Mouse (Mus musculus): ENCODE results near the gene Mindy4. TPM values are rescaled to one million over a fixed set of nuclear protein-coding genes. Genes with fewer than 3 reads are reported as not detected.

Mindy4 gene
- total and polyA plus RNA-seq, 2 experiments from 2014 or later: 11.9 to 12.5 TPM

DNA sequence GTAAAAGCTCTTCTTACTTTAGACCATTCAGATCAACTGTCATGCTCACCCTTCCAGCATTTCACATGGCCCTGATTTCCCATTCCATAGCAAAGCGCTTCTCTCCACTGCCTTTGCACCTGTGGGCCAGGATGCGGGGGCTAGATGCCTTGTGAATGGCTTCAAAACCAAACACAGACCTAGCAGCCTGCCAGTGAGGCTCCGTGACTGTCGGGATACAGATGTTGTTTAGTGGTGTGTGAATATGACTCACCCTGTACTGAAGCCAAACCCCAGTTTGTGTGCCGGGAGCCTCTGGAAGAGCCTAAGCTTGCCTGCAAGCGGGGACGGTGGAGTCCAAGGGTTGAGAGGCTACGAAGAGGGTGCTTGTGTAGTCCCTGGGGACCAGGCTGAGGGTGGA lies 111.4 kb downstream of the Mindy4 start:
- H3K4me1 ChIP-seq (ENCODE audit: insufficient read depth): no peaks in the 10 kb centered on the region
- no peaks in the 10 kb centered on the region for H3K9me3 ChIP-seq (ENCODE audit: low read length)
- no peak for DNase-seq
- H3K36me3 ChIP-seq (ENCODE audit: insufficient read depth): peaks cover 9% of the 10 kb centered on the region; the same call in 1 of the 2 replicates
- WGBS: 82% methylated on average over 8 of the region's 8 CpGs
- no peak for TF ChIP-seq CTCF (IDR thresholded peaks at IDR 0.05; ENCODE audit: low read depth)
- no peak overlapping the region for H3K4me2 ChIP-seq (ENCODE audit: low read depth)
- H3K27ac ChIP-seq (ENCODE audit: low read depth, low read length): no peak overlapping the region
- H3K27me3 ChIP-seq (ENCODE audit: insufficient read depth, low read length): no peaks in the 10 kb centered on the region
- no peak for ATAC-seq
- H3K9ac ChIP-seq: no peak overlapping the region
- no peak overlapping the region for H3K4me3 ChIP-seq (ENCODE audit: low read depth, low read length)

DNA sequence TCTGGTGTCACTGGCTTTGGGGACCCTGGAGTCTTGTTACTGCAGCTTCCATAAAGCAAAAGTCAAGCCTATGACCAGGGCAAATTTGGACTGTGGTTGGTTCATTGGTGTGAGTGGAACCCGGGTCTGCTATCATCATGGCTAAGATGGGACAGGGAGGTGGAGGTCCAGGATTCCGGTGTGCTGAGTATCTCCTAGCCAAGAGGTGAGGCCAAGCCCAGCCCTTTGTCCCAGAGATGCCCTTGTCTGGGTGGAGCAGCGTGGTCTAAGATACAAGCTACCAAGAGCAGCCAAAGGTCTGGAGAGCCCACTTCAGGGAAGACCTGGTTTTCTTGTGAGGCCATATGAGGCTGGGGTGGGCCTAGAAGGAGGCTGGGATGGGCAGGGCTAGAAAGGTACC lies 115.4 kb downstream of the Mindy4 start:
- H3K27ac ChIP-seq (ENCODE audit: low read depth, low read length): no peak overlapping the region

DNA sequence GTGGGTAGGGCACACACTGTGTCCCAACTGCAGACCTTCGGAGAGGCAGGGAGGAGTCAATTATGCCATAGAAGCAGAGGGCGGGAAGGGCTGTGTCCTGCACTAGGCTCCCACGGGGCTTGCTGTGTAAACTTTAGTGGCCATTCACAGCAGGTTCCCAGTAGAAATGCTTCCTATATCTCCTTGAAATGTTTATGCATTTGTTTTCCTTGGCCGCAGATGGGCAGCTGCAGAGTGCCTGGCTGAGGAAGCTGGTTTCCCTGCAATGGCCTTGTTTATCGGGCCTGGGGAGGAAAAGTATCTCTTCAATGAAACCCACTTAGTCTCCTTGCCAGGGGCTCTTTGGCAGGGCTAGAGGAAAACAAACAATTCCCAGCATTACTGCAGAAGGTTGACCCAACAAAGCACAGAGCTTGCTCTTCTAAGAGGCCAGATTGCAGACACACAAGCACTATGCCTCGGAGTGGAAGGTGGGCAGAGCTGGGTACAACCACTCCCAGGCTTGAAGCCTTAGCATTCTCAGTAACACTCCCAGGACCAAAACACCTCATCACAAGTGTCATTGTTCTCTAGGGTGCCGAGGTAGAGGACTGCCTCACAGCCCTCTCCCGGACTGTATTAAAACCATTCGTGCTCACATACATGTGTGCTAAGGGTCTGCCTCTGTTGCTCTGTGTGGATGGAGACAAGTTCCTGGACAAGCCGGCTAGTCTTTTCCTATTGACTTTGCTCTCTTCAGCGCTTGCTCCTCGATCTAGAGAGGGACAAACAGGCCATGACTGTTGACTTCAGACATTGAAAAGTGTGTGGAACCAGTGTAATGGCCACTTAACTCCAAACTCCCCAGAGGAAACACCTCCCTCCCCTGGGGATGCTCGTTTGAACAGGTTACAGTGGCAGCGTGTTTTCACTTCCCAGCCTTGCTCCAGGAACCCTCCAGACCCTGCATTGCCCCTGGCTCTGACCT lies 116.7 kb downstream of the Mindy4 start:
- no peaks in the 10 kb centered on the region for H3K27me3 ChIP-seq (ENCODE audit: insufficient read depth, low read length)
- H3K4me2 ChIP-seq (ENCODE audit: low read depth): no peak overlapping the region
- ATAC-seq (peak; percentile 17; the same call in 1 of the 2 replicates), DNase-seq (peak; percentile 22)
- no peak for TF ChIP-seq CTCF (IDR thresholded peaks at IDR 0.05; ENCODE audit: low read depth)
- no peaks in the 10 kb centered on the region for H3K9me3 ChIP-seq (ENCODE audit: low read length)
- no peak overlapping the region for H3K27ac ChIP-seq (ENCODE audit: low read depth, low read length)
- H3K4me1 ChIP-seq (ENCODE audit: insufficient read depth): no peaks in the 10 kb centered on the region
- 69% methylated on average over 14 of the region's 14 CpGs for WGBS
- no peak overlapping the region for H3K4me3 ChIP-seq (ENCODE audit: low read depth, low read length)
- H3K9ac ChIP-seq: no peak overlapping the region
- 0 out of 2 replicates have a peak, but pooled peaks cover 4% of the 10 kb centered on the region for H3K36me3 ChIP-seq (ENCODE audit: insufficient read depth)

More for the DNA sequence above, 115.4 kb downstream of the Mindy4 start:
- Histone ChIP-seq H3K4me3 (ENCODE audit: low read depth, low read length) (no peak overlapping the region), H3K9ac (no peak overlapping the region), H3K36me3 (ENCODE audit: insufficient read depth) (0 out of 2 replicates have a peak, but pooled peaks cover 4% of the 10 kb centered on the region), H3K27me3 (ENCODE audit: insufficient read depth, low read length) (no peaks in the 10 kb centered on the region), H3K9me3 (ENCODE audit: low read length) (no peaks in the 10 kb centered on the region), H3K4me1 (ENCODE audit: insufficient read depth) (no peaks in the 10 kb centered on the region), H3K4me2 (ENCODE audit: low read depth) (no peak overlapping the region)
- ATAC-seq: no peak
- 97% methylated on average over 3 of the region's 3 CpGs for WGBS
- DNase-seq: no peak
- no peak for TF ChIP-seq CTCF (IDR thresholded peaks at IDR 0.05; ENCODE audit: low read depth)

DNA sequence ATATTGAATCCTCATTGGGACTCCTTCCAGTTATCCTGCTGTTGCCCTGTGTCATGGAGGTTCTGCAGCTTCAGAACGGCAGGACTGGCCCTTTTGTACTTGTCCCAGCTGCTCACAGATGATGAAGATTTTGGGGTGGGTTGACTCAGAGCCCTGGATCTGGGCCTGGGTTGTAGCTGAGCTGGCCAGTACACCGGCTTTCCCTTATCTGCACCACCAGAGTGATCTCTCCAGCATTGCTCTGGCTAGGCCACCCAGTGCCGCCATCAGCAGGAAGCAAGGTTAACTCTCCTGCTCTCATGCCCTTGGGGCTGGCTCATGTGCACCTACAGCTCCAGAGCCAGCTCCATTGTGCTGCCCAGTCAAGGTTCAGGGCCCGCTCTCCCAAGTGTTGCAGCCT lies 117.7 kb downstream of the Mindy4 start:
- 75% methylated on average over 4 of the region's 4 CpGs for WGBS
- no peak overlapping the region for H3K4me3 ChIP-seq (ENCODE audit: low read depth, low read length)
- DNase-seq (no peak), ATAC-seq (no peak; the same call in 1 of the 2 replicates)
- H3K27me3 ChIP-seq (ENCODE audit: insufficient read depth, low read length): no peaks in the 10 kb centered on the region
- no peak for TF ChIP-seq CTCF (IDR thresholded peaks at IDR 0.05; ENCODE audit: low read depth)
- no peaks in the 10 kb centered on the region for H3K4me1 ChIP-seq (ENCODE audit: insufficient read depth)
- no peak overlapping the region for H3K27ac ChIP-seq (ENCODE audit: low read depth, low read length)
- no peak overlapping the region for H3K4me2 ChIP-seq (ENCODE audit: low read depth)
- 0 out of 2 replicates have a peak, but pooled peaks cover 4% of the 10 kb centered on the region for H3K36me3 ChIP-seq (ENCODE audit: insufficient read depth)
- no peak overlapping the region for H3K9ac ChIP-seq
- no peaks in the 10 kb centered on the region for H3K9me3 ChIP-seq (ENCODE audit: low read length)

DNA sequence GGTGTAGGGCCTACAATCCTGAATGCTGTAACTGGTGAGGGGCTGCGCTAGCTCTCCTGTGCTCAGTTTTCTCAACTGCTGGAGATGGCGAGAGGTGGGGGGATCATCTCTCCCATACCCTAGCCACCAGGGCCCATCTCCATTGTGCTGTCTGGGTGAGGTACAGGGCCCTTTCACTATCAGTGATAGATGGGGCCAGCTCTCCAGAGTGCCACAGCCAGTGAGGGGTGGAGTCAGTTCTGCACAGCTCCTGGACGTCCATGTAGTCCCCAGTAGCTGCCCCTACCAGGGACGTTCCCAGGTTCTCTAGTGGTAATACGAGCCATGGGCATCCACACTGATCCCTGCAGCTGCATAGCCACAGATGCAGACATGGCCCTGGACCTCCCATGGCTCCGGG lies 118.3 kb downstream of the Mindy4 start:
- no peak overlapping the region for H3K4me2 ChIP-seq (ENCODE audit: low read depth)
- H3K9ac ChIP-seq: no peak overlapping the region
- H3K36me3 ChIP-seq (ENCODE audit: insufficient read depth): 0 out of 2 replicates have a peak, but pooled peaks cover 4% of the 10 kb centered on the region
- no peaks in the 10 kb centered on the region for H3K27me3 ChIP-seq (ENCODE audit: insufficient read depth, low read length)
- no peaks in the 10 kb centered on the region for H3K4me1 ChIP-seq (ENCODE audit: insufficient read depth)
- DNase-seq: no peak
- H3K4me3 ChIP-seq (ENCODE audit: low read depth, low read length): no peak overlapping the region
- no peak overlapping the region for H3K27ac ChIP-seq (ENCODE audit: low read depth, low read length)
- WGBS: 81% methylated on average over 6 of the region's 6 CpGs
- no peaks in the 10 kb centered on the region for H3K9me3 ChIP-seq (ENCODE audit: low read length)
- no peak for TF ChIP-seq CTCF (IDR thresholded peaks at IDR 0.05; ENCODE audit: low read depth)
- no peak for ATAC-seq

DNA sequence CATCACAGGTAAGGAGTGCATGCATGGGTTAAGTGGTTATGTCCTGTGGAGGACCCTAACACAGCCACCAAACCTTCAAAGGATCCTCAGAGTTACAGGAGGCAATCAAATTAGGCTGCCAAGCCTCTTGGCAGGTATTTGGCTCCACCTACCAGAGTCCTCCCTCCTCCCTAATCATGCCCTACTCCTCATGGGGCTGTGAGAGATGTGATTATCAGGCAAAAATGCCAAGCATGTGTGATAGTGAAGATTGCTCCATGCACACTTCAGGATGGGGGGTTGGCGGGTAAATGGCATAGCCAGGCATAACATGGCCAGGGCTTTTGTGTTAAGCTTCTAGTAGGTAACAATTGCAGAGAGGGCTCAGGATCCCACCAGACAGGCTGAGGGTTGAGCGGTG lies 119.8 kb downstream of the Mindy4 start:
- Histone ChIP-seq H3K4me3 (ENCODE audit: low read depth, low read length) (no peak overlapping the region), H3K36me3 (ENCODE audit: insufficient read depth) (0 out of 2 replicates have a peak, but pooled peaks cover 4% of the 10 kb centered on the region), H3K27me3 (ENCODE audit: insufficient read depth, low read length) (no peaks in the 10 kb centered on the region), H3K9me3 (ENCODE audit: low read length) (no peaks in the 10 kb centered on the region), H3K27ac (ENCODE audit: low read depth, low read length) (no peak overlapping the region), H3K4me2 (ENCODE audit: low read depth) (no peak overlapping the region), H3K4me1 (ENCODE audit: insufficient read depth) (no peaks in the 10 kb centered on the region), H3K9ac (no peak overlapping the region)
- DNase-seq (no peak), ATAC-seq (no peak)
- TF ChIP-seq CTCF (IDR thresholded peaks at IDR 0.05; ENCODE audit: low read depth): no peak
- WGBS: 91% methylated on average over 2 of the region's 2 CpGs

Data from forebrain, postnatal 0 days (tissue).